Mouse (Mus musculus) liver, adult (tissue): ENCODE results near the gene Dnajc9.

Experiments used
- GATA4 ChIP-seq: IDR thresholded peaks from 2 replicates; pipeline ENCODE4 v1.6.1; 2014; ENCODE audit warnings: mild to moderate bottlenecking, low read length; ENCODE audit not compliant: insufficient replicate concordance

Gene Dnajc9

GRCm38 (mm10) chr14:20379087-20379640 lies 9.5 kb downstream of the Dnajc9 start:
- no peak for TF ChIP-seq GATA4

- TF ChIP-seq GATA4 = no peak
Measured at GRCm38 (mm10) chr14:20378313-20379061, 10.2 kb downstream of the Dnajc9 start.

- TF ChIP-seq GATA4 = no peak
Measured at GRCm38 (mm10) chr14:20377112-20377521, 11.6 kb downstream of the Dnajc9 start.

GRCm38 (mm10) chr14:20371854-20372253 lies 16.9 kb downstream of the Dnajc9 start:
- TF ChIP-seq GATA4 = no peak

- TF ChIP-seq GATA4 = no peak
Measured at GRCm38 (mm10) chr14:20370798-20371197, 17.9 kb downstream of the Dnajc9 start.

- no peak for TF ChIP-seq GATA4
Measured at GRCm38 (mm10) chr14:20368271-20368670, 20.4 kb downstream of the Dnajc9 start.

GRCm38 (mm10) chr14:20363230-20363629 lies 25.5 kb downstream of the Dnajc9 start:
- TF ChIP-seq GATA4 = no peak

GRCm38 (mm10) chr14:20347991-20348541 lies 40.6 kb downstream of the Dnajc9 start, which contains the start of the genes Ecd and Fam149b:
Ecd (minus strand) TSS chr14:20348121.
Fam149b (plus strand) TSS chr14:20348162.
- TF ChIP-seq GATA4 = peak; percentile 40; the same call in 1 of the 2 replicates

- no peak for TF ChIP-seq GATA4
Measured at GRCm38 (mm10) chr14:20347441-20347990, 41.2 kb downstream of the Dnajc9 start.

GRCm38 (mm10) chr14:20345885-20346284 lies 42.8 kb downstream of the Dnajc9 start:
- TF ChIP-seq GATA4 = no peak

GRCm38 (mm10) chr14:20340866-20341265 lies 47.8 kb downstream of the Dnajc9 start:
- TF ChIP-seq GATA4 = no peak

GRCm38 (mm10) chr14:20340149-20340548 lies 48.6 kb downstream of the Dnajc9 start:
- TF ChIP-seq GATA4 = no peak

GRCm38 (mm10) chr14:20339415-20339814 lies 49.3 kb downstream of the Dnajc9 start:
- no peak for TF ChIP-seq GATA4
